Mouse (Mus musculus): Measurements from ENCODE around the gene 9930021J03Rik. TPM values are rescaled to one million over a fixed set of nuclear protein-coding genes. Genes with fewer than 3 reads are reported as not detected.
A peak's percentile ranks its signal among the peaks of the same experiment; 100 is the strongest.

The 9930021J03Rik gene
- polyA plus RNA-seq, 1 experiment from 2014 or later, result 5.7 TPM

DNA sequence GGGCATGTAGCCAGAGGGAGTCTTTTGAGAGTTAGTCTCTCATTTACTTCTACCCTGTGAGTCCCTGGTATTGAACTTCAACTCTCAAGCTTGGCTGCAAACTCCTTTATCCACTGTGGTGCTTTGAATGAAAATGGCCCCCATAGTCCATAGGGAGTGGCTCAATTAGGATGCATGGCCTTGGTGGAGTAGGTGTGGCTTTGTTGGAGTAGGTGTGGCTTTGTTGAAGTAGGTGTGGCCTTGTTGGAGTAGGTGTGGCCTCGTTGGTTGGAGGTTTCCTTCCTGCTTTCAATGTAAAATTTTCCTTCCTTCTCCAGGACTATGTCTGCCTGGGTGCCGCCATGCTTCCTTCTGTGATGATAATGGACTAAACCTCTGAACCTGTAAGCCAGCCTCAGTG is 25.1 kb upstream of the 9930021J03Rik start:
- ATAC-seq (replicated peaks; ENCODE audit: low FRiP score), result no peak

GRCm38 (mm10) chr19:29828558-29828957 is 22.8 kb upstream of the 9930021J03Rik start:
- Histone ChIP-seq H3K27me3 (no peaks in the 10 kb centered on the region), H3K4me2 (no peak overlapping the region), H3K4me3 (replicated peaks) (no peak overlapping the region), H3K27ac (no peak overlapping the region), H3K4me1 (0 out of 2 replicates have a peak, but pooled peaks cover 5% of the 10 kb centered on the region), H3K9ac (no peak overlapping the region), H3K36me3 (no peaks in the 10 kb centered on the region), H3K9me3 (replicated peaks) (no peaks in the 10 kb centered on the region)
- no peak for ATAC-seq (replicated peaks; ENCODE audit: low FRiP score)
- 80% methylated on average over 5 of the region's 5 CpGs for WGBS

More for the DNA sequence above, 25.1 kb upstream of the 9930021J03Rik start:
- Histone ChIP-seq H3K36me3 (no peaks in the 10 kb centered on the region), H3K27me3 (no peaks in the 10 kb centered on the region), H3K4me1 (peaks cover 7% of the 10 kb centered on the region; the same call in 1 of the 2 replicates), H3K9ac (no peak overlapping the region), H3K4me2 (no peak overlapping the region), H3K9me3 (replicated peaks) (no peaks in the 10 kb centered on the region), H3K27ac (no peak overlapping the region), H3K4me3 (replicated peaks) (no peak overlapping the region)
- WGBS, result 90% methylated on average over 2 of the region's 2 CpGs

GRCm38 (mm10) chr19:29826686-29827085 is 20.9 kb upstream of the 9930021J03Rik start:
- no peak overlapping the region for H3K9ac ChIP-seq
- peak; percentile 87 for ATAC-seq (replicated peaks; ENCODE audit: low FRiP score)
- no peaks in the 10 kb centered on the region for H3K27me3 ChIP-seq
- H3K27ac ChIP-seq, result no peak overlapping the region
- H3K9me3 ChIP-seq (replicated peaks), result no peaks in the 10 kb centered on the region
- H3K4me2 ChIP-seq, result no peak overlapping the region
- no peaks in the 10 kb centered on the region for H3K36me3 ChIP-seq
- H3K4me1 ChIP-seq, result peaks cover 13% of the 10 kb centered on the region; the same call in 1 of the 2 replicates
- WGBS, result 73% methylated on average over 1 of the region's 1 CpGs
- no peak overlapping the region for H3K4me3 ChIP-seq (replicated peaks)

DNA sequence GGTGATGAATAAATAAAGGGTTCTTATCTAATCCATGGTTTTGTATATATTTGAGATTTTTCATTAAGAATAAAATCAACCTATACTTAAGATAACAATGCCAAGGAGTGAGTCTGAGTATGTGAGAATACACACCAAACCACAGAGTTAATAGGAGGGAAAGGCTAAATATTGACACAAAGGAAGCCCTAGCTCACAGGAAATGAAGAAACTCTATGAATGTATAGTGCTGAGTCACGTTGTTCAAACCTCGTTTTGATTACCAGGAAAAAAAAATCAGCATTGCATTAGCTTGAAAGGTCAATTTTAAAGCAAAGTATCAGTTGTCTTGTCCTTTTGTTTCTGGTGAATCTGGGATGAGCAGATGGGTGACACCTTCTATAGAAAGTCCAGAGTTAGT is 19.2 kb upstream of the 9930021J03Rik start:
- no peaks in the 10 kb centered on the region for H3K27me3 ChIP-seq
- no peak overlapping the region for H3K4me2 ChIP-seq
- 62% methylated on average over 2 of the region's 2 CpGs for WGBS
- no peaks in the 10 kb centered on the region for H3K9me3 ChIP-seq (replicated peaks)
- no peak overlapping the region for H3K9ac ChIP-seq
- no peak overlapping the region for H3K27ac ChIP-seq
- H3K4me3 ChIP-seq (replicated peaks), result no peak overlapping the region
- H3K4me1 ChIP-seq, result peaks cover 16% of the 10 kb centered on the region; the same call in 1 of the 2 replicates
- ATAC-seq (replicated peaks; ENCODE audit: low FRiP score), result no peak
- no peaks in the 10 kb centered on the region for H3K36me3 ChIP-seq

- Histone ChIP-seq H3K4me3 (replicated peaks) (no peak overlapping the region), H3K27me3 (no peaks in the 10 kb centered on the region), H3K4me1 (peaks cover 16% of the 10 kb centered on the region; the same call in 1 of the 2 replicates), H3K9me3 (replicated peaks) (no peaks in the 10 kb centered on the region), H3K9ac (no peak overlapping the region), H3K4me2 (no peak overlapping the region), H3K36me3 (no peaks in the 10 kb centered on the region), H3K27ac (peak overlapping the region; percentile 76)
- WGBS, result 56% methylated on average over 6 of the region's 6 CpGs
- ATAC-seq (replicated peaks; ENCODE audit: low FRiP score), result no peak
Measured at GRCm38 (mm10) chr19:29824034-29824700, 18.4 kb upstream of the 9930021J03Rik start.

GRCm38 (mm10) chr19:29823456-29824010 is 17.7 kb upstream of the 9930021J03Rik start:
- no peak overlapping the region for H3K4me2 ChIP-seq
- 55% methylated on average over 12 of the region's 12 CpGs for WGBS
- H3K4me1 ChIP-seq, result peaks cover 16% of the 10 kb centered on the region; the same call in 1 of the 2 replicates
- H3K4me3 ChIP-seq (replicated peaks), result no peak overlapping the region
- H3K27me3 ChIP-seq, result no peaks in the 10 kb centered on the region
- peak; percentile 53; the same call in 1 of the 2 replicates for ATAC-seq (replicated peaks; ENCODE audit: low FRiP score)
- no peaks in the 10 kb centered on the region for H3K36me3 ChIP-seq
- peak overlapping the region; percentile 76 for H3K27ac ChIP-seq
- no peak overlapping the region for H3K9ac ChIP-seq
- no peaks in the 10 kb centered on the region for H3K9me3 ChIP-seq (replicated peaks)

GRCm38 (mm10) chr19:29820966-29821365 is 15.2 kb upstream of the 9930021J03Rik start:
- no peaks in the 10 kb centered on the region for H3K36me3 ChIP-seq
- H3K27me3 ChIP-seq, result no peaks in the 10 kb centered on the region
- H3K4me1 ChIP-seq, result peaks cover 14% of the 10 kb centered on the region; the same call in 1 of the 2 replicates
- no peak overlapping the region for H3K4me2 ChIP-seq
- H3K4me3 ChIP-seq (replicated peaks), result no peak overlapping the region
- H3K9ac ChIP-seq, result no peak overlapping the region
- H3K27ac ChIP-seq, result no peak overlapping the region
- no peaks in the 10 kb centered on the region for H3K9me3 ChIP-seq (replicated peaks)
- no peak for ATAC-seq (replicated peaks; ENCODE audit: low FRiP score)

GRCm38 (mm10) chr19:29812581-29813460 is 7.0 kb upstream of the 9930021J03Rik start, which contains the start of gene Ranbp6:
Gene Ranbp6, minus strand, starts transcription at chr19:29812974.
- H3K9me3 ChIP-seq (replicated peaks), result no peaks in the 10 kb centered on the region

GRCm38 (mm10) chr19:29810022-29810421 is 4.2 kb upstream of the 9930021J03Rik start:
- Histone ChIP-seq H3K36me3 (peaks cover 25% of the 10 kb centered on the region), H3K4me1 (peaks cover 13% of the 10 kb centered on the region), H3K27ac (no peak overlapping the region), H3K4me3 (replicated peaks) (no peak overlapping the region), H3K9me3 (replicated peaks) (no peaks in the 10 kb centered on the region), H3K9ac (no peak overlapping the region), H3K27me3 (no peaks in the 10 kb centered on the region; the same call in 1 of the 2 replicates), H3K4me2 (no peak overlapping the region)
- WGBS, result 96% methylated on average over 5 of the region's 5 CpGs
- ATAC-seq (replicated peaks; ENCODE audit: low FRiP score), result no peak

More at GRCm38 (mm10) chr19:29812581-29813460, 7.0 kb upstream of the 9930021J03Rik start, which contains the start of gene Ranbp6:
- WGBS, result under 1% methylated on average over 47 of the region's 47 CpGs
- Histone ChIP-seq H3K36me3 (peaks cover 25% of the 10 kb centered on the region), H3K27ac (no peak within 1 kb of the TSS), H3K9ac (peak within 1 kb of the TSS; percentile 68), H3K4me3 (replicated peaks) (peak within 1 kb of the TSS; percentile 72), H3K4me2 (peak within 1 kb of the TSS; percentile 67), H3K27me3 (no peaks in the 10 kb centered on the region; the same call in 1 of the 2 replicates), H3K4me1 (peaks cover 11% of the 10 kb centered on the region)
- peak; percentile 96 for ATAC-seq (replicated peaks; ENCODE audit: low FRiP score)

DNA sequence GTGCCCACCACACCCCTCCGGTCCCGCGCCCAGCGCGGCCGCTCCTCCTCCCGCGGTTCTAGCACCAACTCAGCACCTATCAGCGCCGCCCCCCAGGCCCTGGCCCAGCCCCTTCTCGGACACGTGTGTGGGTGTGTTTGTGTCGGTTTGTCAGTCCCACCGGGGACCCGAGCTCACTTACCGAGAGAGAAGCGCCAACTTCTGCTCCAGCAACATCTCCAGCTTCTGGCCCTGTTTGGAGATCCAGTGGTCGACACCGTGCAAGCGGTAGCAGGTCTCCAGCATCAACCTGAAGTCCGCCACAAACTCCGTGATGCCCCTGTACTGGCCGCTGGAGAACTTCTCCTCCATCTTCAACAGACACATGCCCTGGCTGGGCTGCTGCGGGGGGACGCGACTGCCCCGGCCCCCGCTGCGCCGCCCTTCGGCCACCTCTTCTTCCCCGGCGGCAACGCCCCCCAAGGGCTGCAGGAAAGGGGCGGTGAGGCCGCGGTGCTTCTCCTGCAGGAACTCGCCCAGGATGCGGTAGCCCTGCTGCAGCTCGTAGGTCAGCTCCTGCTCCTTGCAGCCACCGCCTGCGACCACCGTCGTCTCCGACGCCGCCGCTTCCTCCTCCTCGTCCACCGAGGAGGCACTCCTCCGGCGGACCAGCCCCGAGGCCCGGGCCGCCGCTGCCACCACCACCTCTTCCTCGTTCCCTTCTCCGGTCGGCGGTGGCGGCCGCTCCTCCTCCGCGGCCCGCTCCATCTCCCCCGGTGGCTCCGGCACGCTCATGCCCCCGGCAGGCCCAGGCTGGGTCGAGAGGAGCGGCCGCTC is 480 bp downstream of the 9930021J03Rik start:
- no peaks in the 10 kb centered on the region for H3K9me3 ChIP-seq (replicated peaks)
- under 1% methylated on average over 71 of the region's 72 CpGs for WGBS
- H3K27me3 ChIP-seq, result no peaks in the 10 kb centered on the region
- peak overlapping the region; percentile 67 for H3K4me2 ChIP-seq
- peak; percentile 72 for ATAC-seq (replicated peaks; ENCODE audit: low FRiP score)
- H3K9ac ChIP-seq, result peak overlapping the region; percentile 91
- H3K4me3 ChIP-seq (replicated peaks), result peak overlapping the region; percentile 97
- peak overlapping the region; percentile 96 for H3K27ac ChIP-seq
- H3K36me3 ChIP-seq, result peaks cover 17% of the 10 kb centered on the region
- peaks cover 12% of the 10 kb centered on the region for H3K4me1 ChIP-seq

DNA sequence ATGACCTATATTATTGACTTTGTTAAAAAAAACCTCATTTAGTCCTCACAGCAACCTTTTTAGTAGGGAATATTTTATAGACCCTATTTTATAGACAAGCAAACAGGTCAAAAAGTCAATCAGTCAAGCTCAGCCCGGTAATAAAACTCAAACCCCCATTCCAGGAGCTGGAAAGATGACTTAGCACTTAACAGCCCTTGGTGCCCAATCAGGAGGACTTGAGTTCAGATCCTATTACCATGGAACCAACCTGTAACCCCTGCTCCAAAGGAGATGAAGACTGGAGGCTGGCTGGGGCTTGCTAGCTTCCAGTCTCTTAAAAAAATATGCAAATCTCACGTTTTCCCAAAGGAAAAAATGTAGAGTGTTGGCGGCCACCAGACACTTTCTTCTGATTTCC is 1.8 kb downstream of the 9930021J03Rik start:
- WGBS, result 30% methylated on average over 3 of the region's 3 CpGs
- H3K9ac ChIP-seq, result no peak overlapping the region

More for the DNA sequence above, 1.8 kb downstream of the 9930021J03Rik start:
- Histone ChIP-seq H3K27ac (no peak overlapping the region), H3K4me2 (peak overlapping the region; percentile 67), H3K4me3 (replicated peaks) (peak overlapping the region; percentile 30), H3K9me3 (replicated peaks) (no peaks in the 10 kb centered on the region), H3K27me3 (no peaks in the 10 kb centered on the region), H3K4me1 (peaks cover 12% of the 10 kb centered on the region), H3K36me3 (peaks cover 3% of the 10 kb centered on the region; the same call in 1 of the 2 replicates)
- no peak for ATAC-seq (replicated peaks; ENCODE audit: low FRiP score)

Data from kidney, embryonic 15.5 days (tissue).